Mouse (Mus musculus): ENCODE results near the gene Tnfsf14. TPM values are rescaled to one million over a fixed set of nuclear protein-coding genes. Genes with fewer than 3 reads are reported as not detected.

The Tnfsf14 gene
- polyA plus RNA-seq, 1 experiment from 2014 or later: 0.09 TPM

GRCm38 (mm10) chr17:57195326-57196010, 1.5 kb upstream of the Tnfsf14 start:
- Histone ChIP-seq H3K27ac (replicated peaks) (no peak overlapping the region), H3K9me3 (no peaks in the 10 kb centered on the region), H3K9ac (replicated peaks) (no peak overlapping the region), H3K36me3 (no peaks in the 10 kb centered on the region), H3K4me1 (no peaks in the 10 kb centered on the region), H3K4me2 (replicated peaks) (no peak overlapping the region), H3K27me3 (peaks cover 4% of the 10 kb centered on the region; the same call in 1 of the 2 replicates), H3K4me3 (no peak overlapping the region)
- 84% methylated on average over 8 of the region's 8 CpGs for WGBS
- ATAC-seq (ENCODE audit: low FRiP score, low read depth): no peak

DNA sequence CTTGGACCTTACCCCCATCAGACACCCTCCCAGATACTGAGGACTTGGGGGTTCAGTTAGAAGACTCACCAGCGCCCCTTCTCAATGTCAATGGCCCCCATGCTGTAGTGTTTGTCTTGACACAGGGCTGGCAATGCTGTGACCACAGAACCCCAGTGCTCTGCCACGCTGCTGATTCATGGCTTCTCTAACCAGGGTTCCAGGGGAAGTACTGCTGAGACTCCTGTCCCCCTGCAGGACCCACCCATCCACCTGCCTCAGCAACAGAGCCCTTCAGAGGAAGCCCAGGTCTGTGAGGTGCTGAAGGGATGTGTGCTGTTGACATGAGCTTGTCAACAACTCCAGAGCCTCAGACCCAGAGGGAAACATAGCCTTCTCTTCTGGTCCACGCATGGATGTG, 794 bp upstream of the Tnfsf14 start:
- Histone ChIP-seq H3K4me2 (replicated peaks) (no peak overlapping the region), H3K9me3 (no peaks in the 10 kb centered on the region), H3K4me3 (no peak overlapping the region), H3K4me1 (no peaks in the 10 kb centered on the region), H3K9ac (replicated peaks) (no peak overlapping the region), H3K27ac (replicated peaks) (no peak overlapping the region), H3K36me3 (no peaks in the 10 kb centered on the region), H3K27me3 (peaks cover 4% of the 10 kb centered on the region; the same call in 1 of the 2 replicates)
- 82% methylated on average over 3 of the region's 3 CpGs for WGBS
- ATAC-seq (ENCODE audit: low FRiP score, low read depth): no peak

DNA sequence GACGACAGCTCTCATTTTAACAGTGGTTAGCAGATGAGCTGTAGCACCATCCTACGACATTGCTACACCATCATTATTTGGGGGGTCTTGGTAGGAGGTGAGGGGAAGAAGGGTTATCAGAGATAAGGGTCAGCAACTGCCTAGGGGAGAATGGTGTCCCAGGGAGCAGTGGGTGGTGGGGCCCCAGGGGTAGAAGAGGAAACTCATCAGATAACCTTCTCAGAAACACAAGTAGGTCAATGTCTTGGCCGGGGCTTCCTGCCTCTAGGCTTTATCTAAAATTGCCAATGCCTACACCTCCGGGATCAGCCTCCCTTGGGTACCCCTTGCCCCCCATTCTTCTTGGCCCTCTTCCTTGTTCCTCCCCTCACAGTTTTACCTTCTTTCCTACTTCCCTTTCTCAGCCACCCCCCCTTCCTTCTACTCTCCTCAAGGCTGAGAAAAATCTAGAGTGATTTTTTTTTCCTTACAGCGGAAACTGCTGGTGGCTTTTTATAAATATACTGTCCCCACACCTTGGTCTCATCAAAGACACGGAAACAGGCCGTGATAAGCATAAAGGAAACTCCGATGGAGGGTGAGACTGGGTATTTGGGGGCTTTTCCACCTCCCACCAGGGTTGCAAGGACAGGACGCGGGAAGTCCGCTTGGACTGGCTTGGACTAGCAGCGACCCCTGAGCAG, 5.3 kb downstream of the Tnfsf14 start:
- no peak for ATAC-seq (ENCODE audit: low FRiP score, low read depth)
- Histone ChIP-seq H3K27ac (replicated peaks) (no peak overlapping the region), H3K9me3 (no peaks in the 10 kb centered on the region), H3K4me1 (no peaks in the 10 kb centered on the region), H3K36me3 (no peaks in the 10 kb centered on the region), H3K9ac (replicated peaks) (no peak overlapping the region), H3K27me3 (no peaks in the 10 kb centered on the region), H3K4me3 (no peak overlapping the region), H3K4me2 (replicated peaks) (no peak overlapping the region)
- 87% methylated on average over 12 of the region's 12 CpGs for WGBS

- WGBS: 78% methylated on average over 2 of the region's 2 CpGs
- ATAC-seq (ENCODE audit: low FRiP score, low read depth): no peak
- no peaks in the 10 kb centered on the region for H3K9me3 ChIP-seq
Measured at GRCm38 (mm10) chr17:57185641-57186040, 8.3 kb downstream of the Tnfsf14 start.

DNA sequence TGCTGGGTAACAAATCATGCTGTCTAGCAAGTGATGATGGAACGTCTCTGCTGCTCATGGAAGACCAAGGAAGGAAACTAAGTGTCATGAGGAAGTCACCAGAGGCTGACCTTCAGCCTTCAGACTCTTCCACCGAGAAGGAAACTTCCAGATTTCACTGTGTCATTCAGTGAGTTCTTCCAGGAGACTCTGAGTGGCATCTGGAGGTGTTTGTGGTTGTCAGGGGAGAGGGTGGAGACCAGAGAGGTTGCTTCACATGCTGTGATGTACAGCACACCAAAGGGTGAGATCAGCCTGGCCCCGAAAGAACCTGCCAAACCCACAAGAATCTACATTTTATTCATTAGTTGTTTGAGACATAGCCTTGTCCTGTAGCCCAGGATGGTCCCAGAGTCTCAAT, 11.1 kb downstream of the Tnfsf14 start:
- H3K9ac ChIP-seq (replicated peaks): no peak overlapping the region
- 85% methylated on average over 3 of the region's 3 CpGs for WGBS
- no peak overlapping the region for H3K4me2 ChIP-seq (replicated peaks)
- H3K4me1 ChIP-seq: no peaks in the 10 kb centered on the region
- H3K27ac ChIP-seq (replicated peaks): no peak overlapping the region
- ATAC-seq (ENCODE audit: low FRiP score, low read depth): no peak
- H3K9me3 ChIP-seq: no peaks in the 10 kb centered on the region
- H3K36me3 ChIP-seq: no peaks in the 10 kb centered on the region
- H3K4me3 ChIP-seq: no peak overlapping the region
- H3K27me3 ChIP-seq: no peaks in the 10 kb centered on the region

More at GRCm38 (mm10) chr17:57185641-57186040, 8.3 kb downstream of the Tnfsf14 start:
- Histone ChIP-seq H3K36me3 (no peaks in the 10 kb centered on the region), H3K4me3 (no peak overlapping the region), H3K4me1 (no peaks in the 10 kb centered on the region), H3K27ac (replicated peaks) (no peak overlapping the region), H3K9ac (replicated peaks) (no peak overlapping the region), H3K4me2 (replicated peaks) (no peak overlapping the region), H3K27me3 (no peaks in the 10 kb centered on the region)

GRCm38 (mm10) chr17:57180363-57180762, 13.6 kb downstream of the Tnfsf14 start:
- no peaks in the 10 kb centered on the region for H3K9me3 ChIP-seq
- H3K4me2 ChIP-seq (replicated peaks): no peak overlapping the region
- H3K27ac ChIP-seq (replicated peaks): no peak overlapping the region
- H3K4me3 ChIP-seq: no peak overlapping the region
- WGBS: 35% methylated on average over 8 of the region's 8 CpGs
- H3K36me3 ChIP-seq: no peaks in the 10 kb centered on the region
- ATAC-seq (ENCODE audit: low FRiP score, low read depth): no peak
- no peaks in the 10 kb centered on the region for H3K27me3 ChIP-seq
- H3K9ac ChIP-seq (replicated peaks): no peak overlapping the region
- H3K4me1 ChIP-seq: no peaks in the 10 kb centered on the region

DNA sequence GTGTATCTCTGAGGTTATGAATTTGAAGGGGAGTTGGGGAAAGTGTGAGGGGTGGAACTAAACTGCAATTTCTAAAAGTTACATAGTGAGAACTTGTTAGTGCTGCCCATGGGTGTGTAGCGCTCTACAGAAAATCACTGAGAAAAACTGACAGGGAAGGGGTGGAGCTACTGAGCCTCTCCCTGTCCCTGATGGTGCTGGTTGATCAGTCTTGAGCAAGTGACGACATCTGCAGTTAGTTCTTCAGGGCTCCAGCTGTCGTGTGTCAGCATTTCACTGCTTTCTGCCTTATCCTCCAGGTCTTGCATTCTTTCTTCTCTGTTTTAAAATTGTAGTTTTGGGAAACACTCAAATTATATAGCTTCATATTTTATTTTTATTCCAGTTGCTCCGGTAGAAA, 20.6 kb downstream of the Tnfsf14 start:
- Histone ChIP-seq H3K4me3 (no peak overlapping the region), H3K27me3 (no peaks in the 10 kb centered on the region), H3K9me3 (no peaks in the 10 kb centered on the region), H3K27ac (replicated peaks) (no peak overlapping the region), H3K4me2 (replicated peaks) (no peak overlapping the region), H3K36me3 (no peaks in the 10 kb centered on the region), H3K4me1 (no peaks in the 10 kb centered on the region), H3K9ac (replicated peaks) (no peak overlapping the region)
- 79% methylated on average over 4 of the region's 4 CpGs for WGBS
- no peak for ATAC-seq (ENCODE audit: low FRiP score, low read depth)

DNA sequence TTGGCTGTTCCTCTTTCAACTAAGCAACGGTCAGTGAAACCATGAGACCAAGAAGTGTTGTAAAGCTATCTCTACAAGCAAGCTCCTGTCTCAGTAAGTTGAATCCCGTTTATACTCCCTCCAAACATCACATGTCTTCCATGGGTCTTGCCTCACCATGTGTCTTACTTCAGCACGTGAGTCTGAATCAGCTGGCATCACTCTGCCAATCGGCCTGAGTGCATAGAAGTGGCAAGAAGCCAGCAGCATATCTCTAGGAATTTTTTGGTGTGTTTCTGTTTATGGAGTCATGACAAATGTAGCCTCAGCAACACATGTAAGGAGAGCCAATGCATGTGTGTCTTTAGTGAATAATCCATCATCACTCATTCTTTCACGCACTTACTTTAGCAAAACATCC, 21.6 kb downstream of the Tnfsf14 start:
- Histone ChIP-seq H3K4me3 (no peak overlapping the region), H3K9me3 (no peaks in the 10 kb centered on the region), H3K27ac (replicated peaks) (no peak overlapping the region), H3K4me2 (replicated peaks) (no peak overlapping the region), H3K36me3 (no peaks in the 10 kb centered on the region), H3K4me1 (no peaks in the 10 kb centered on the region), H3K27me3 (0 out of 2 replicates have a peak, but pooled peaks cover 4% of the 10 kb centered on the region), H3K9ac (replicated peaks) (no peak overlapping the region)
- no peak for ATAC-seq (ENCODE audit: low FRiP score, low read depth)
- WGBS: 81% methylated on average over 5 of the region's 5 CpGs

- 56% methylated on average over 5 of the region's 5 CpGs for WGBS
- H3K4me3 ChIP-seq: no peak overlapping the region
- ATAC-seq (ENCODE audit: low FRiP score, low read depth): no peak
- H3K9ac ChIP-seq (replicated peaks): no peak overlapping the region
- no peak overlapping the region for H3K27ac ChIP-seq (replicated peaks)
- no peak overlapping the region for H3K4me2 ChIP-seq (replicated peaks)
- H3K9me3 ChIP-seq: no peaks in the 10 kb centered on the region
- H3K4me1 ChIP-seq: peaks cover 6% of the 10 kb centered on the region; the same call in 1 of the 2 replicates
- H3K27me3 ChIP-seq: 0 out of 2 replicates have a peak, but pooled peaks cover 4% of the 10 kb centered on the region
- H3K36me3 ChIP-seq: no peaks in the 10 kb centered on the region
Measured at GRCm38 (mm10) chr17:57170616-57171260, 23.2 kb downstream of the Tnfsf14 start.

- Histone ChIP-seq H3K4me1 (peaks cover 6% of the 10 kb centered on the region; the same call in 1 of the 2 replicates), H3K9ac (replicated peaks) (0 out of 2 replicates have a peak overlapping the region, but pooled peaks have one; percentile 11), H3K4me2 (replicated peaks) (peak overlapping the region; percentile 25; the same call in 1 of the 2 replicates), H3K4me3 (no peak overlapping the region), H3K36me3 (no peaks in the 10 kb centered on the region), H3K9me3 (no peaks in the 10 kb centered on the region), H3K27ac (replicated peaks) (no peak overlapping the region), H3K27me3 (0 out of 2 replicates have a peak, but pooled peaks cover 4% of the 10 kb centered on the region)
- peak; percentile 79 for ATAC-seq (ENCODE audit: low FRiP score, low read depth)
- WGBS: 10% methylated on average over 10 of the region's 11 CpGs
Measured at GRCm38 (mm10) chr17:57166800-57167791, 26.9 kb downstream of the Tnfsf14 start.

DNA sequence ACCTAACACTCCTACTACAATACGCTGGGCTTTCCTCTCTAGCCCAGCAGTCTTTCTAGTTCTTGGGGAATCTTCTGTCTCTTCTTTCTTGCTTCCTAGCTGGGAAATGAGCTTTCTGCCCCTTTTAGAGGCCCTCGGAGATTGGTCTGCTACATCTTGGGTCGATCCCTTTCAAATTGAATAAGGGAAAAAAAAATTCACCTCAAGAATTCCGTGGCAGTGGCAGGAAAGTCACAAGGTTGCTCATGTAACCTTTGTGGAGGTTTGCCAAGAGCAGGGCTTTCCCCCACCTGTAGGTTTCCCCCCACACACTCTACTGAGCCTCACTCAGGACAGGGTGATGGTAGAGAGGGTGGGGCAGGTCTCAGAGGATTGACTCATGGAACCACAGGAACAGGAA, 40.2 kb downstream of the Tnfsf14 start:
- 85% methylated on average over 4 of the region's 4 CpGs for WGBS
- ATAC-seq (ENCODE audit: low FRiP score, low read depth): no peak
- Histone ChIP-seq H3K36me3 (no peaks in the 10 kb centered on the region), H3K9ac (replicated peaks) (no peak overlapping the region), H3K9me3 (no peaks in the 10 kb centered on the region), H3K27ac (replicated peaks) (no peak overlapping the region), H3K27me3 (peaks cover 27% of the 10 kb centered on the region), H3K4me3 (no peak overlapping the region), H3K4me1 (peaks cover 8% of the 10 kb centered on the region), H3K4me2 (replicated peaks) (no peak overlapping the region)

Data from midbrain, embryonic 12.5 days (tissue).